Mouse (Mus musculus) activated CD4-positive, CD25-positive, alpha-beta regulatory T cell, adult 4 months (primary cell): Measurements from ENCODE around the gene Myh11. TPM values are rescaled to one million over a fixed set of nuclear protein-coding genes. Genes with fewer than 3 reads are reported as not detected.
"Not testable (repeated sequence)": the region's sequence is repeated elsewhere in the genome, so short reads cannot be mapped to it uniquely, and the experiment has no call there.

Experiments used
- ATAC-seq: one replicate; pipeline ENCODE4 v1.8.0; 2017
- polyA plus RNA-seq, 2 experiments: library from polyadenylated mRNA; unstranded; fragments of 100-300 nt; shearing (Covaris generic); gene quantifications; one replicate each; pipeline ENCODE4 v1.2.1; 2017

Myh11 gene
- polyA plus RNA-seq, 2 experiments from 2014 or later = not detected

DNA sequence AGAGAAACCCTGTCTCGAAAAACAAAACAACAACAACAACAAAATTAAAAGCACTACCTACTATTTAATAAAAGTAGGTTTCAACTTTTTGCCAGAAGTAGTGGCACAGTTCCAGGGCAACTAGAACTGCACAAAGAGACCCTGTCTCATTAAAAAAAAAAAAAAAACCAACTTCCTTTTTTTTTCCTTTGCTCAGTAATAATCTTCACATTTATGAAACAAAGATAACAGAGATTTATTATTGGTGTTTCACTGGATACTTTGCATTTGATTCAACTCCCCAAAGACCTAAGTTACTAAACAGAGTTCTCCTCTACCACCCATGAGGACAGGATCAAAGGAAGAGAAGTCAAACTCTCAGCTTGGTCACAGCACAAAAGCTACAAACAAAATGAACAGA, 130.2 kb downstream of the Myh11 start:
- no peak for ATAC-seq

GRCm38 (mm10) chr16:14159746-14160131, 131.4 kb downstream of the Myh11 start:
- peak; percentile 24 for ATAC-seq

GRCm38 (mm10) chr16:14158936-14159745, 132.0 kb downstream of the Myh11 start:
- ATAC-seq = peak; percentile 74

GRCm38 (mm10) chr16:14158536-14158935, 132.6 kb downstream of the Myh11 start:
- ATAC-seq = no peak

DNA sequence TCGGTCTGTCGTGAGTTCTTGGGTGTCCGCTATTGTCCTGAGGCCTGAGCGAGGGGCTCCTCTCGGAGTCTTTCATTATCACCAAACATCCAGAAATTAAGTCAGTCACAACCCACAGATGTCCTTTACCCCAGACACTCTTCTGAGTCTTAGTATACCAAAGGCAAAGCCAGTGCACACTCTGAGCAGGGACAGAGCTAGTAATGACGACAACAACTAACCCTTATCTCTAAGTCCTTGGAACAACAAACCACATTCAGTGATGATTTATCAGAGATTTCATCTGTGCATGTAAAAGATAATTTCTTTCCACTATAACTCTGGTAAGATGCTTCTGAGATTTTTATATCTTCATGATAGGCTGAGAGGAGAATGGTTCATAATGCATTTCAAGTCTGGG, 134.9 kb downstream of the Myh11 start:
- ATAC-seq = no peak

DNA sequence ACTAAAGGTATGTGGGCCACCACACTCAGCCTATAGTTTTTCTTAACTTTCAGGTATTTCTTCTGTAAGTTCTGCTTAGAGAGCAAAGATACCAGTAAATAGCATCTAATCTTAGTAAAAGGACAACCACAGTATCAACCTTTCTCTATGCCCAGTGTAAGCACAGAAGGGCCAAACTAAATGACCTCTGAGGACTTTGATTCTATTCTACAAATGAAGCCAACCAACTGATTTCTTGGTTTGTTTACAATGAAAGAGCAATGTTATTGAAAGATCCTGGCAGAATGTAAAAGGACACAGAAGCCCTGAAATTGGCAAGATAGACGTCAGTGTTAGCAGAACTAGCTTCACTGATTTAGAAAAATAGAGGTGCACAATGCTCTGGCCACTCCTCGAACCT, 135.5 kb downstream of the Myh11 start:
- ATAC-seq = not testable (repeated sequence)

DNA sequence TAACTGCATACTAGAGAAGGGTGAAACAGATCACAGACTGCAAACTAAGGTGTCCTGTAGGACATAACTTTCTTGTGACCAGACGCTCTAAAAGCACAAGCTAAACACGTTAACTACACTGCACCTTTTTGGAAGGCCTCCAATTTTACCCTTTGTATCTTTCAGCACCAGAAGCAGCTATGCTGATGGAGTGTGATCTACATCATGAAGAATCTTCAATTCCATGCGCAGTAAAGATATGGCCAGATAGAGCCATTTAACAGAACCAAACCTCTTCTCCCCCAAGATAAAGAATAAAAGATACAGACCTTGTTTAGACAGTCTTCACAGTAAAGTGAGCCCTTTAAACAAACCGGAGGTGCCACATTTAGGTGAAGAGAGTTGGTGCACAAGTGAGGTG, 139.5 kb downstream of the Myh11 start:
- no peak for ATAC-seq

DNA sequence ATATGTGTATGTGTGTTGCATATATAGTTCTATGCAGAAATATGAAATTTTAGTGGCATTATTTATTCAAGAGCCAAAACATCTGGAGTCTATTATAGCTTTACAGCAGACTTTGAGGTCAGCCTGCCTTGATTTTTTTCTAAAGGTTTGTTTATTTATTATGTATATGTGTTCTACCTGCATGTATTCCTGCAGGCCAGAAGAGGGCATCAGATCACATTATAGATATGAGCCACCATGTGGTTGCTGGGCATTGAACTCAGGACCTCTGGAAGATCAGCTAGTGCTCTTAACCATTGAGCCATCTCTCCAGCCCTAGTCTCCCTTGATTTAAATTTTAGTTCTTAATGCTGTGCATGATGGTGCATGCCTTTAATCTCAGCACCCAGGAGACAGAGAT, 143.5 kb downstream of the Myh11 start:
- no peak for ATAC-seq

Other genes starting within 250 kb of the Myh11 start
- 10 to 100 TPM; 98.7 to 99.1 TPM for gene Nde1, start 128.1 kb downstream of the Myh11 start, polyA plus RNA-seq
- 10 to 100 TPM; 29.1 to 33.9 TPM for gene Marf1, start 128.0 kb downstream of the Myh11 start, polyA plus RNA-seq
- 100 to 1,000 TPM; 110 to 124 TPM for gene Fopnl, start 26.0 kb upstream of the Myh11 start, polyA plus RNA-seq
- 10 to 100 TPM; 15.7 to 20.9 TPM for gene Abcc1, start 70.2 kb upstream of the Myh11 start, polyA plus RNA-seq